Mouse (Mus musculus): ENCODE data around the gene Tsks. TPM values are rescaled to one million over a fixed set of nuclear protein-coding genes. Genes with fewer than 3 reads are reported as not detected.
A peak's percentile ranks its signal among the peaks of the same experiment; 100 is the strongest.

Tsks gene
- polyA plus RNA-seq, 1 experiment from 2014 or later, result not detected

DNA sequence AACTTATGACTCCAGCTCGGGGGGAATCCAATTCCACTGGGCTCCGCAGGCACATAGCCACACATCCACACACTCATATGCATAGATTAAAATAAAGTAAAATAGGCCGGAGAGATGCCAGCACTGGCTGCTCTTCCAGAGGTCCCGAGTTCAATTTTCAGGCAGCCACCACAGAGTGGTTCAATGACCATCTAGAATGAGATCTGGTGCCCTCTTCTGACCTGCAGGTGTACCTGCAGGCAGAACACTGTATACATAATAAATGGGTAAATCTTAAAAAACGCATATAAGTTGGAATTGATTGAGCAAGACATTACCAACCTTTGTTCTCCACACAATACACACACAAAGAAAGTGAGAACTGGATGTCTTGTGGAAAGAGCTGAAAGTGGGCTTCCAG is 12.6 kb downstream of the Tsks start:
- Histone ChIP-seq H3K36me3 (ENCODE audit: control insufficient read depth, insufficient read depth, low read length) (peaks cover 22% of the 10 kb centered on the region), H3K27ac (ENCODE audit: low read depth, low read length) (no peak overlapping the region), H3K4me2 (ENCODE audit: low read length) (no peak overlapping the region), H3K9me3 (replicated peaks; ENCODE audit: control insufficient read depth, low read length) (no peaks in the 10 kb centered on the region), H3K9ac (ENCODE audit: low read length) (no peak overlapping the region), H3K4me1 (ENCODE audit: control insufficient read depth, insufficient read depth, low read length) (peaks cover 9% of the 10 kb centered on the region), H3K27me3 (replicated peaks; ENCODE audit: control insufficient read depth, insufficient read depth, low read length) (peaks cover 14% of the 10 kb centered on the region), H3K4me3 (ENCODE audit: low read depth, low read length) (no peak overlapping the region)
- ATAC-seq (no peak), DNase-seq (ENCODE audit: low spot score) (peak; percentile 51)
- 53% methylated on average over 5 of the region's 5 CpGs for WGBS

DNA sequence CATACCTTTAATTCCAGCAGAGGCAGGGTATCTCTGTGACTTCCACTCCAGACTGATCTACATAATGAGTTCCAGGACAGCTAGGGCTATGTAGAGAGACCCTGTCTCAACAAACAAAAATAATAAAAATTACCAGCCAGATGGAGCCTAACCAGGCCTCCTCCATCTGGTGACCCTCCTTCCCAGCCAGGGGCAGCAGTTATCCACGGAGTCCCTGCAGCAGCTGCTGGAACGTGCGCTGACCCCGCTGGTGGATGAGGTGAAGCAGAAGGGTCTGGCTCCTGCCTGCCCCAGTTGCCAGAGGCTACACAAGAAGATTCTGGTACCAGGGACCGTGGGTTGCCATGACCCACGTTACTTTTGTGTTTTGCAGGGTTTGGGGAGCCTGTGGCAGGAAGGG is 13.3 kb downstream of the Tsks start:
- DNase-seq (ENCODE audit: low spot score) (no peak), ATAC-seq (no peak)
- peaks cover 8% of the 10 kb centered on the region for H3K27me3 ChIP-seq (replicated peaks; ENCODE audit: control insufficient read depth, insufficient read depth, low read length)
- no peaks in the 10 kb centered on the region for H3K9me3 ChIP-seq (replicated peaks; ENCODE audit: control insufficient read depth, low read length)
- WGBS, result 70% methylated on average over 6 of the region's 6 CpGs
- no peak overlapping the region for H3K27ac ChIP-seq (ENCODE audit: low read depth, low read length)
- H3K9ac ChIP-seq (ENCODE audit: low read length), result no peak overlapping the region
- H3K36me3 ChIP-seq (ENCODE audit: control insufficient read depth, insufficient read depth, low read length), result peaks cover 29% of the 10 kb centered on the region
- H3K4me1 ChIP-seq (ENCODE audit: control insufficient read depth, insufficient read depth, low read length), result peaks cover 9% of the 10 kb centered on the region
- H3K4me2 ChIP-seq (ENCODE audit: low read length), result no peak overlapping the region
- H3K4me3 ChIP-seq (ENCODE audit: low read depth, low read length), result no peak overlapping the region

DNA sequence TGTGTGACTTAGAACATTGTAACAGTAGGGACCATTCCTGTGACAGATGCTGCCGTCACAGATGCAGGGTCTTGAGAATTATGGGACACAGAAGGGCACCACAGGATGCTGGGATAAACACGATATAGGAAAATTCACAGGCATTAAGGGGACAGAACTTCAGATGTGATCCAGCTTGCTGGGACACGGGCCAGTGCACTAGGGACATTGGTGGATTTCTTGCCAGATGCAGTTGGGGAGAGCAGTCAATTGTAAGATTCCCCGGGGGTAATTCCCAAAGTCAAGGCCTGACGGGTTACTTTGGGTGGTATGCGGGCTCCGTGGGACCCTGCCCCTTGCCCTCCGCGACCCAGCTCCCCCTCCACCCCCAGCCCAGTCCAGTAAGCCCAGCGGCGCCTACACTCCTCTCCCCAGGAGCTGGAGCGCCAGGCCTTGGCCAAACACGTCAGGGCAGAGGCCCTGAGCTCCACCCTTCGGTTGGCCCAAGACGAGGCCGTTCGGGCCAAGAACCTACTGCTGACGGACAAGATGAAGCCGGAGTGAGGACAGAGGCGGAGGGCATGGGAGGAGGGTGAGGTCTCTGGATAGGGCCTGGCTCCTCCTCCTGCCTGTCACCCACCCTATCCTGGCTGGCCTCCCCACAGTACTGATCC is 14.3 kb downstream of the Tsks start:
- no peak for ATAC-seq
- H3K36me3 ChIP-seq (ENCODE audit: control insufficient read depth, insufficient read depth, low read length), result peaks cover 39% of the 10 kb centered on the region
- no peak overlapping the region for H3K4me2 ChIP-seq (ENCODE audit: low read length)
- H3K27ac ChIP-seq (ENCODE audit: low read depth, low read length), result no peak overlapping the region
- no peaks in the 10 kb centered on the region for H3K9me3 ChIP-seq (replicated peaks; ENCODE audit: control insufficient read depth, low read length)
- no peak for DNase-seq (ENCODE audit: low spot score)
- H3K4me3 ChIP-seq (ENCODE audit: low read depth, low read length), result no peak overlapping the region
- H3K27me3 ChIP-seq (replicated peaks; ENCODE audit: control insufficient read depth, insufficient read depth, low read length), result no peaks in the 10 kb centered on the region
- 79% methylated on average over 20 of the region's 20 CpGs for WGBS
- no peak overlapping the region for H3K9ac ChIP-seq (ENCODE audit: low read length)
- peaks cover 6% of the 10 kb centered on the region for H3K4me1 ChIP-seq (ENCODE audit: control insufficient read depth, insufficient read depth, low read length)

DNA sequence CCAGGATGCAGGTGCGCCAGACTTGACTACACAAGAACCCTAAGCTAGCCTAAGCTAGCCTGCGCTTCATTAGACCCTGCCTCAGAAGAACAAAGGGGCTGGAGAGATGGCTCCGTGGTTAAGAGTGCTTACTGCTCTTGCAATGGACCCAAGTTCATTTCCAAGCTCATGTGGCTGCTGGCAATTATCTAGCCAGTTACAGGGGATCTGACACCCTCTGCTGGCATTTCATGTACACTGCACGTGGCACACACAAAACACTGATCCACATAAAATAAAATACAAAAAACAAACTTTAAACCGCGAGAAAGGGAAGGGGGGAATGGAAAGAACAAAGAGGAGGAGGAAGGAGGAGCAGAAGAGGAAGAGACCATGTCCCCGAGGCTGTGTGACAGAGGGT is 15.2 kb downstream of the Tsks start:
- ATAC-seq, result peak; percentile 47; the same call in 1 of the 2 replicates
- Histone ChIP-seq H3K9me3 (replicated peaks; ENCODE audit: control insufficient read depth, low read length) (no peaks in the 10 kb centered on the region), H3K4me1 (ENCODE audit: control insufficient read depth, insufficient read depth, low read length) (no peaks in the 10 kb centered on the region), H3K27me3 (replicated peaks; ENCODE audit: control insufficient read depth, insufficient read depth, low read length) (no peaks in the 10 kb centered on the region), H3K9ac (ENCODE audit: low read length) (no peak overlapping the region), H3K4me2 (ENCODE audit: low read length) (no peak overlapping the region), H3K27ac (ENCODE audit: low read depth, low read length) (no peak overlapping the region), H3K36me3 (ENCODE audit: control insufficient read depth, insufficient read depth, low read length) (peaks cover 47% of the 10 kb centered on the region), H3K4me3 (ENCODE audit: low read depth, low read length) (no peak overlapping the region)
- peak; percentile 68 for DNase-seq (ENCODE audit: low spot score)
- 48% methylated on average over 7 of the region's 7 CpGs for WGBS

DNA sequence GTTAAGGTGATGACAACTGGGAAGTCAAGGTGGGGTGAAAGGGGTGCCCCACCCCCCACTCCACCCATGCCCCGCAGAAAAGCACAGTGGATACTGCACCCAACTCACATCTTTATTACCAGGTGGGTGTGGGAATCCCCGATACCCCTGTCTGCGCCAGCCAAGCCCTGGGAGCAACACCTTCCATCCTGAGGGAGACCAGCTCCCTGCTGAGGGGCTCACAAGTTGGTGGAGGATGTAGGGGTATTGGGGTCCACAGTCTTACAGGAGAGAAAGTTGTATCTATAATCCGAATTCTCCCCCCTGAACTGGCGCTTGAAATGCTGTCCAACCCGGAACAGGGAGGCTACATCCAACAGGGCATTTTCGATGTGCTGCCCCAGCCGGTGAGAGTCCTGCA is 16.3 kb downstream of the Tsks start:
- 89% methylated on average over 8 of the region's 8 CpGs for WGBS
- H3K27ac ChIP-seq (ENCODE audit: low read depth, low read length), result no peak overlapping the region
- no peaks in the 10 kb centered on the region for H3K9me3 ChIP-seq (replicated peaks; ENCODE audit: control insufficient read depth, low read length)
- H3K27me3 ChIP-seq (replicated peaks; ENCODE audit: control insufficient read depth, insufficient read depth, low read length), result no peaks in the 10 kb centered on the region
- no peak overlapping the region for H3K4me3 ChIP-seq (ENCODE audit: low read depth, low read length)
- H3K4me2 ChIP-seq (ENCODE audit: low read length), result no peak overlapping the region
- H3K4me1 ChIP-seq (ENCODE audit: control insufficient read depth, insufficient read depth, low read length), result no peaks in the 10 kb centered on the region
- no peak for ATAC-seq
- no peak overlapping the region for H3K9ac ChIP-seq (ENCODE audit: low read length)
- DNase-seq (ENCODE audit: low spot score), result no peak
- H3K36me3 ChIP-seq (ENCODE audit: control insufficient read depth, insufficient read depth, low read length), result peaks cover 57% of the 10 kb centered on the region

DNA sequence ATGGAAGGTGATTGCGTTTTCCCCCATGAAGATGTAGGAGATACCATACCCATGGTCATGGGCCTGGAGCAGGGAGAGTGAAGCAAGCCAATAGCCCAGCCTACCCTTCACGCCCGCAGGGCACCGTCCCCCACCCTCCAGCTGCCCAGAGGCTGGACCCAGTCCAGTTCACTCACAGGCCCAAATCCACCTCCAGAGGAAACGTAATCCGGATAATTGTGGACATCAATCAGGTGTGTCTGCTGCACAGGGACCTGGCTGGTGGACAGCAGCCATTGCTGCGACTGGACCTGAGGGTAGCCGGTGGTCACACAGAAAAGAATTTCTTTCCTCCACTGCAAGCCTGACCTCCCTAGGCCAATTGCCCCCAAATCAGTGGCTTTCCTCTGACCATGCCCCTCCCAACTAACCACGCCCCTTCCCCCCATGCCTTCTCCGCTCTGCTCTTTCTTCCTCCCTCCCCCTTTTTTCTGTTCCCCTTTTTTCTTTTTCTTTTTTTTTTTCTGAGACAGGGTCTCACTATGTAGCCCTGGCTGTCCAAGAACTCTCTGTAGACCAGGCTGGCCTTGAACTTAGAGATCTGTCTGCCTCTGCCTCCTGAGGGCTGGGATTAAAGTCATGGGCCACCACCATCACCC is 17.0 kb downstream of the Tsks start:
- 91% methylated on average over 10 of the region's 10 CpGs for WGBS
- peaks cover 61% of the 10 kb centered on the region for H3K36me3 ChIP-seq (ENCODE audit: control insufficient read depth, insufficient read depth, low read length)
- ATAC-seq, result no peak

DNA sequence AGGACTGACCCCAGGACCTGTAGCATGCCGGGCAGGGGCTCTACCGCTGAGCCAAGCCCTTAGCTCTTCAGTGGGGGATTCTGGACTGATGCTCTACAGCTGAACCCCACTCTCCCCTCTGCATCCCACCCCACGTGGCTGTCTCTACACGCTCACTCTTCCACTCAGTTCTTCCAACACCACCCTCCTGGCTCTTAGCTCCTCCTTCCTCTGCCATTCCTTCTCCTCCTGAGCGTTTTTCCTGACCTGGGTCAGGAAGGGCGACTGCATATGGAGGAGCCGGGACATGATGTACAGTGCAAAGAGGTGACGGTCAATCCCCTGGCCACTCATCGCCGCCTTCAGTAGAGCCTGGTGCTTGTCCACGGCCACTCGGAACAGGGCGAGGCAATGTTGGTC is 17.5 kb downstream of the Tsks start:
- ATAC-seq, result no peak
- H3K36me3 ChIP-seq (ENCODE audit: control insufficient read depth, insufficient read depth, low read length), result peaks cover 66% of the 10 kb centered on the region
- WGBS, result 91% methylated on average over 13 of the region's 13 CpGs

More for the DNA sequence above, 17.0 kb downstream of the Tsks start:
- Histone ChIP-seq H3K27me3 (replicated peaks; ENCODE audit: control insufficient read depth, insufficient read depth, low read length) (no peaks in the 10 kb centered on the region), H3K27ac (ENCODE audit: low read depth, low read length) (no peak overlapping the region), H3K9me3 (replicated peaks; ENCODE audit: control insufficient read depth, low read length) (no peaks in the 10 kb centered on the region), H3K9ac (ENCODE audit: low read length) (no peak overlapping the region), H3K4me1 (ENCODE audit: control insufficient read depth, insufficient read depth, low read length) (no peaks in the 10 kb centered on the region), H3K4me3 (ENCODE audit: low read depth, low read length) (no peak overlapping the region), H3K4me2 (ENCODE audit: low read length) (no peak overlapping the region)
- DNase-seq (ENCODE audit: low spot score), result no peak

DNA sequence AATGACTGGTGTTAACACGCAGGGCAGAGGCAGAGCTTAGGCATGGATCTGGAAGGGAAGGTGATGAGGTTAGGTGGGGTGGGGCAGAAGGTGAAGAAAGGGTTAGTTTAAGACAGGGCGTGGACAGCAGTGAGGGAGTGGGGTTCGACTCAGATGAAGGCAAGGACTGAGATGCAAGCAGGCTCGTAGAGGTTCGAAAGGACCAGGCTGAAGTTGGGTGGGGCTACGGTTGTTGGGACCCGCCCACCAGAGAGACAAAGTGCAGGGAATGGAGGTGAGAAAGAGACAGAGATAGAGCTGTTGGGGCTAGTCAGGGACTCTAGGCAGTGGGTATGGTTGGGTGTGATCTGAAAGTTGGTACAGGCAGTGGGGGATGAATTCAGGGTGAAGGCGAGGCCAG is 19.3 kb downstream of the Tsks start:
- no peak overlapping the region for H3K4me2 ChIP-seq (ENCODE audit: low read length)
- no peak for DNase-seq (ENCODE audit: low spot score)
- WGBS, result 82% methylated on average over 8 of the region's 8 CpGs
- no peaks in the 10 kb centered on the region for H3K9me3 ChIP-seq (replicated peaks; ENCODE audit: control insufficient read depth, low read length)
- peaks cover 81% of the 10 kb centered on the region for H3K36me3 ChIP-seq (ENCODE audit: control insufficient read depth, insufficient read depth, low read length)
- H3K4me1 ChIP-seq (ENCODE audit: control insufficient read depth, insufficient read depth, low read length), result no peaks in the 10 kb centered on the region
- H3K27me3 ChIP-seq (replicated peaks; ENCODE audit: control insufficient read depth, insufficient read depth, low read length), result no peaks in the 10 kb centered on the region
- no peak for ATAC-seq
- H3K4me3 ChIP-seq (ENCODE audit: low read depth, low read length), result no peak overlapping the region
- H3K9ac ChIP-seq (ENCODE audit: low read length), result no peak overlapping the region
- H3K27ac ChIP-seq (ENCODE audit: low read depth, low read length), result no peak overlapping the region

More for the DNA sequence above, 17.5 kb downstream of the Tsks start:
- H3K27me3 ChIP-seq (replicated peaks; ENCODE audit: control insufficient read depth, insufficient read depth, low read length), result no peaks in the 10 kb centered on the region
- H3K4me3 ChIP-seq (ENCODE audit: low read depth, low read length), result no peak overlapping the region
- no peak overlapping the region for H3K27ac ChIP-seq (ENCODE audit: low read depth, low read length)
- H3K4me2 ChIP-seq (ENCODE audit: low read length), result no peak overlapping the region
- DNase-seq (ENCODE audit: low spot score), result no peak
- no peaks in the 10 kb centered on the region for H3K4me1 ChIP-seq (ENCODE audit: control insufficient read depth, insufficient read depth, low read length)
- no peaks in the 10 kb centered on the region for H3K9me3 ChIP-seq (replicated peaks; ENCODE audit: control insufficient read depth, low read length)
- H3K9ac ChIP-seq (ENCODE audit: low read length), result no peak overlapping the region

DNA sequence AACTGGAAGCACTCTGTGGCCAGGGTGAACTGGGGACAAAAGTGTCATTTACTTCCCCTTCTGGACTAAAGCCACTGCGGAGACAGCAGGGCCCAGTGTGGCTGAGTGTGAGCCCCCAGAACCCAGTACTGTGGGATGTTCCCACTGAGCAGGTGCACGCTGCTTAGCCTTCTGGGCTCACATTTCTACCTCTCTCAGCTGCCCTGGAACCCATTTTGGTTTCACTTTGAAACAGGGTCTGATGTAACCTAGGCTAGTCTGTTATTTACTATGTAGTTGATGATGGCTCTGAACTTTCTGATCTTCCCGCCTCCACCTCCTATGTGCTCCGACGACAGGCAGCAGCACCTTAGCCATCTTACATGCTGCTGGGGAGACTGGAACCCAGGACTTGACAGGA is 19.8 kb downstream of the Tsks start:
- H3K9ac ChIP-seq (ENCODE audit: low read length), result no peak overlapping the region
- no peak overlapping the region for H3K4me3 ChIP-seq (ENCODE audit: low read depth, low read length)
- no peak overlapping the region for H3K27ac ChIP-seq (ENCODE audit: low read depth, low read length)
- H3K4me1 ChIP-seq (ENCODE audit: control insufficient read depth, insufficient read depth, low read length), result no peaks in the 10 kb centered on the region
- WGBS, result 89% methylated on average over 5 of the region's 5 CpGs
- no peak overlapping the region for H3K4me2 ChIP-seq (ENCODE audit: low read length)
- peaks cover 81% of the 10 kb centered on the region for H3K36me3 ChIP-seq (ENCODE audit: control insufficient read depth, insufficient read depth, low read length)
- DNase-seq (ENCODE audit: low spot score) (no peak), ATAC-seq (no peak)
- no peaks in the 10 kb centered on the region for H3K27me3 ChIP-seq (replicated peaks; ENCODE audit: control insufficient read depth, insufficient read depth, low read length)
- no peaks in the 10 kb centered on the region for H3K9me3 ChIP-seq (replicated peaks; ENCODE audit: control insufficient read depth, low read length)

Measured in forebrain, embryonic 14.5 days (tissue).